Mouse (Mus musculus) brain, embryonic 14.5 days (tissue): ENCODE data around the gene Hadha.

ENCODE experiments used
- CTCF ChIP-seq: fragments of 200-500 bp; IDR thresholded peaks from 2 replicates; pipeline ENCODE4 v1.5.1; 2012; ENCODE audit warnings: inconsistent platforms, mild to moderate bottlenecking, moderate library complexity, borderline replicate concordance; ENCODE audit not compliant: insufficient read depth, insufficient read length; ENCODE audit errors: extremely low read depth
- POLR2A ChIP-seq: fragments of 200-500 bp; IDR thresholded peaks from 2 replicates; pipeline ENCODE4 v1.6.1; 2012; ENCODE audit warnings: mild to moderate bottlenecking, inconsistent platforms, borderline replicate concordance; ENCODE audit not compliant: poor library complexity, insufficient read depth, insufficient read length, severe bottlenecking; ENCODE audit errors: extremely low read depth

DNA sequence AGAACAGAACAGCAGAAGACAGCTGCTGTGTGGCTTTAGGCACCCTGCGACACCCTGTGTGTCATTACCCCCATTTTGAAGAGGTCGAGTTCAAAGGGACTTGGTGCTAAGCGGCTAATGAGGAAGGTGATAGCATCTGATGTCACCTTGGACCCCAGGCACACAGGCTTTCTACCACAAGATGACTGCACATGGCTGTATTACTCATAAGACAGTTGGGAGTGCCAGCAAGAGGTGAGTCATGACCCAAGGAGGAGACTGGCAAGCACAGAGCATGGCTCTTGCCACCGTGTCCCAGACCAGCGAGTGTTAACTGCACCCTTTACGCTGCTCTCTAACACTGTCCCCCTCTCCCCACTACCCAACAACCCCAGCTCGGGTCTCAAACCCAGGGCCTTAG lies 28.2 kb downstream of the Hadha start:
- no peak for TF ChIP-seq CTCF
- TF ChIP-seq POLR2A = no peak
